Mouse (Mus musculus) stomach, postnatal 0 days (tissue): Measurements from ENCODE around the gene Sik3.

Source experiments
- CTCF ChIP-seq: IDR thresholded peaks from 2 replicates; pipeline ENCODE4 v1.5.1; 2016; ENCODE audit warnings: antibody characterized with exemption, low read depth, mild to moderate bottlenecking, moderate library complexity
- EP300 ChIP-seq: optimal IDR thresholded peaks from 2 replicates; pipeline ENCODE3; 2016; ENCODE audit warnings: antibody characterized with exemption

DNA sequence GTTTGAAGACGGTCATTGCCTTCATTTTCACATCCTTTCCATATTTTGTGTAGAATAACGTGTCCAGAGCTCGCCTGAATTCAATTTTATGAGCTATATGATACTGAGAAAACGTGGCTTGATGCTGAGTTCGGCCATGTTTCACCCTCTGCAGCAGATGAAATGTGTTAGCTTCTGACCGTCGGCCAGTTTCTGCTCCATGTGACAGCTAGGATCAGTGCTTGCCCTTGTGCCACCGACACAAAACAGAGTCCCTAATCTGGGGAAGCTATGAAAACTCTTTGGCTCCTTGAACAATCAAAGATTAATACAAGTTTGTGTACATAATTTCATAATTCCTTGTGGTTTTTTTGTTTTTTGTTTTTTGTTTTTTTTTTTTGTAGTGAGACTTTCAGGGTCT lies 178.6 kb downstream of the Sik3 start:
- TF ChIP-seq EP300 = no peak
- TF ChIP-seq CTCF = no peak
